Mouse (Mus musculus) MEL (cell line): Measurements from ENCODE around the gene Numbl. TPM values are rescaled to one million over a fixed set of nuclear protein-coding genes. Genes with fewer than 3 reads are reported as not detected.

Experiments
- DNase-seq: peaks from one replicate; pipeline ENCODE4 v3.0.0; 2011; ENCODE audit warnings: low read depth, low spot score
- H3K27ac ChIP-seq: 2 replicates; pipeline ENCODE4 v1.5.1; 2012; ENCODE audit warnings: low read depth, mild to moderate bottlenecking, control low read depth, low read length, moderate library complexity; ENCODE audit not compliant: control insufficient read depth
- H3K27me3 ChIP-seq, 2 experiments: fragments of 150-350 bp in 1 of 2; sonication (generic) in 1 of 2; 2 replicates each; pipeline ENCODE4 v1.6.1; 2012; ENCODE audit warnings: low read length in 2 of 2, mild to moderate bottlenecking in 2 of 2, improper control_type of control experiment in 1 of 2, moderate library complexity in 1 of 2; ENCODE audit not compliant: insufficient read depth in 2 of 2, control insufficient read depth in 1 of 2
- H3K36me3 ChIP-seq, 2 experiments: 2 replicates each; pipeline ENCODE4 v1.6.1; 2012 to 2014; ENCODE audit warnings: low read length in 2 of 2, improper control_type of control experiment in 1 of 2, inconsistent platforms in 1 of 2, mild to moderate bottlenecking in 1 of 2; ENCODE audit not compliant: insufficient read depth in 2 of 2, control insufficient read depth in 1 of 2
- H3K4me1 ChIP-seq, 2 experiments: fragments of 150-350 bp in 1 of 2; sonication (generic) in 1 of 2; 2 replicates each; pipeline ENCODE4 v1.6.1; 2012; ENCODE audit warnings: low read length in 2 of 2, improper control_type of control experiment in 1 of 2, mild to moderate bottlenecking in 1 of 2; ENCODE audit not compliant: insufficient read depth in 2 of 2, control insufficient read depth in 1 of 2
- H3K4me3 ChIP-seq, 2 experiments: fragments of 150-350 bp in 1 of 2; sonication (generic) in 1 of 2; 2 replicates each; pipeline ENCODE4 v1.5.1; 2012; ENCODE audit warnings: low read depth in 2 of 2, low read length in 2 of 2, mild to moderate bottlenecking in 2 of 2, moderate library complexity in 2 of 2, control low read depth in 1 of 2, improper control_type of control experiment in 1 of 2; ENCODE audit not compliant: control insufficient read depth in 1 of 2, insufficient read depth in 1 of 2
- H3K79me2 ChIP-seq: 2 replicates; pipeline ENCODE4 v1.6.1; 2012; ENCODE audit warnings: mild to moderate bottlenecking, low read length, moderate library complexity; ENCODE audit not compliant: control insufficient read depth, poor library complexity, insufficient read depth
- H3K9ac ChIP-seq: 2 replicates; pipeline ENCODE4 v1.6.1; 2012; ENCODE audit warnings: low read depth, mild to moderate bottlenecking, control low read depth, low read length, moderate library complexity; ENCODE audit not compliant: control insufficient read depth, poor library complexity, severe bottlenecking
- H3K9me3 ChIP-seq: fragments of 150-350 bp; sonication (generic); replicated peaks from 2 replicates; pipeline ENCODE4 v1.6.1; 2012; ENCODE audit warnings: mild to moderate bottlenecking, low read length, improper control_type of control experiment, moderate library complexity; ENCODE audit not compliant: insufficient read depth
- BHLHE40 ChIP-seq: IDR thresholded peaks from 2 replicates; pipeline ENCODE4 v1.6.1; 2012; ENCODE audit warnings: low read depth, mild to moderate bottlenecking, inconsistent platforms, low read length, improper control_type of control experiment, borderline replicate concordance
- CHD1 ChIP-seq: IDR thresholded peaks from 2 replicates; pipeline ENCODE4 v1.6.1; 2012; ENCODE audit warnings: low read depth, mild to moderate bottlenecking, inconsistent platforms, low read length, improper control_type of control experiment
- CHD2 ChIP-seq: IDR thresholded peaks from 2 replicates; pipeline ENCODE4 v1.6.1; 2011; ENCODE audit warnings: low read length, improper control_type of control experiment
- CTCF ChIP-seq, 3 experiments: IDR thresholded peaks in 2 of 3; conservative IDR thresholded peaks in 1 of 3; 2 replicates each; pipeline ENCODE4 v1.5.1; 2011 to 2012; ENCODE audit warnings: low read length in 3 of 3, low read depth in 2 of 3, mild to moderate bottlenecking in 2 of 3, improper control_type of control experiment in 1 of 3, inconsistent platforms in 1 of 3, mixed read lengths in 1 of 3, moderate library complexity in 1 of 3; ENCODE audit not compliant: control insufficient read depth in 1 of 3, insufficient read depth in 1 of 3, poor library complexity in 1 of 3, severe bottlenecking in 1 of 3
- EP300 ChIP-seq, 2 experiments: IDR thresholded peaks; 2 replicates each; pipeline ENCODE4 v1.6.1; 2011; ENCODE audit warnings: improper control_type of control experiment in 2 of 2, low read length in 2 of 2, low read depth in 1 of 2, mild to moderate bottlenecking in 1 of 2
- ETS1 ChIP-seq: IDR thresholded peaks from 2 replicates; pipeline ENCODE4 v1.6.1; 2012; ENCODE audit warnings: low read depth, mild to moderate bottlenecking, inconsistent platforms, low read length, improper control_type of control experiment, moderate library complexity
- GATA1 ChIP-seq: IDR thresholded peaks from 2 replicates; pipeline ENCODE4 v1.6.1; 2011; ENCODE audit warnings: low read depth, low read length, improper control_type of control experiment
- JUND ChIP-seq: IDR thresholded peaks from 2 replicates; pipeline ENCODE4 v1.6.1; 2011; ENCODE audit warnings: low read depth, mild to moderate bottlenecking, improper control_type of control experiment, low read length
- KAT2A ChIP-seq: conservative IDR thresholded peaks from 2 replicates; pipeline ENCODE4 v1.6.1; 2012; ENCODE audit warnings: low read depth, low read length, improper control_type of control experiment, inconsistent platforms
- MAFK ChIP-seq: IDR thresholded peaks from 2 replicates; pipeline ENCODE4 v1.6.1; 2011; ENCODE audit warnings: low read depth, mild to moderate bottlenecking, low read length, improper control_type of control experiment, borderline replicate concordance
- MAX ChIP-seq: IDR thresholded peaks from 2 replicates; pipeline ENCODE4 v1.6.1; 2011; ENCODE audit warnings: low read length, improper control_type of control experiment
- MEF2A ChIP-seq: IDR thresholded peaks from 2 replicates; pipeline ENCODE4 v1.6.1; 2014; ENCODE audit warnings: low read depth, mild to moderate bottlenecking, inconsistent platforms, low read length, improper control_type of control experiment; ENCODE audit not compliant: poor library complexity, insufficient replicate concordance, severe bottlenecking; ENCODE audit errors: extremely low read depth
- MYB ChIP-seq: IDR thresholded peaks from 2 replicates; pipeline ENCODE4 v1.6.1; 2011; ENCODE audit warnings: mild to moderate bottlenecking, low read depth, low read length, improper control_type of control experiment
- MYC ChIP-seq: IDR thresholded peaks from 2 replicates; pipeline ENCODE4 v1.6.1; 2011; ENCODE audit warnings: low read depth, mild to moderate bottlenecking, low read length, improper control_type of control experiment, moderate library complexity
- POLR2AphosphoS2 ChIP-seq: IDR thresholded peaks from 2 replicates; pipeline ENCODE4 v1.6.1; 2011; ENCODE audit warnings: low read length, improper control_type of control experiment
- RAD21 ChIP-seq: IDR thresholded peaks from 2 replicates; pipeline ENCODE4 v1.6.1; 2011; ENCODE audit warnings: mild to moderate bottlenecking, low read depth, low read length, improper control_type of control experiment
- RCOR1 ChIP-seq: IDR thresholded peaks from 2 replicates; pipeline ENCODE4 v1.6.1; 2012; ENCODE audit warnings: low read depth, mild to moderate bottlenecking, inconsistent platforms, low read length, improper control_type of control experiment
- SIN3A ChIP-seq: IDR thresholded peaks from 2 replicates; pipeline ENCODE4 v1.6.1; 2012; ENCODE audit warnings: low read length, improper control_type of control experiment, inconsistent platforms
- SMC3 ChIP-seq: IDR thresholded peaks from 2 replicates; pipeline ENCODE4 v1.6.1; 2011; ENCODE audit warnings: low read depth, low read length, improper control_type of control experiment
- TAL1 ChIP-seq: IDR thresholded peaks from 2 replicates; pipeline ENCODE4 v1.6.1; 2012; ENCODE audit warnings: mild to moderate bottlenecking, inconsistent platforms, low read length, moderate library complexity, mixed read lengths
- TBP ChIP-seq: IDR thresholded peaks from 2 replicates; pipeline ENCODE4 v1.8.0; 2011; ENCODE audit warnings: low read depth, low read length, improper control_type of control experiment
- TCF12 ChIP-seq: IDR thresholded peaks from 2 replicates; pipeline ENCODE4 v1.6.1; 2014; ENCODE audit warnings: low read depth, mild to moderate bottlenecking, inconsistent platforms, low read length, improper control_type of control experiment, moderate library complexity
- ZC3H11A ChIP-seq: IDR thresholded peaks from 2 replicates; pipeline ENCODE4 v1.6.1; 2012; ENCODE audit warnings: low read depth, mild to moderate bottlenecking, inconsistent platforms, low read length, improper control_type of control experiment
- ZNF384 ChIP-seq: IDR thresholded peaks from 2 replicates; pipeline ENCODE4 v1.6.1; 2012; ENCODE audit warnings: low read depth, mild to moderate bottlenecking, inconsistent platforms, low read length, improper control_type of control experiment
- polyA plus RNA-seq, 2 experiments: library from polyadenylated mRNA; stranded (reverse) in 1 of 2; unstranded in 1 of 2; fragments of >175 nt in 1 of 2; fragments of >200 nt in 1 of 2; gene quantifications; 2 replicates each; pipeline versions ENCODE4 v1.2.1 to v1.2.4; 2012; ENCODE audit warnings: low replicate concordance in 2 of 2, low read depth in 1 of 2; ENCODE audit not compliant: insufficient read length in 2 of 2, insufficient read depth in 1 of 2, missing spikeins in 1 of 2
- total RNA-seq: library from RNA; depleted of rRNA; stranded (reverse); fragments of 300-350 nt; gene quantifications from 2 replicates; pipeline ENCODE4 v1.2.3, GENCODE M21; 2012

The Numbl gene
- total and polyA plus RNA-seq, 3 experiments, result 2.2 to 10.6 TPM; not detected in 1

- TF ChIP-seq RCOR1 (no peak), RAD21 (no peak), CHD1 (no peak), MYB (no peak), SIN3A (peak; percentile 98), EP300 (IDR thresholded peaks at IDR 0.05; ENCODE audit: low read depth in 1 of 2, low read length in 2 of 2) (no peak), ZC3H11A (no peak), CHD2 (no peak), JUND (no peak), MYC (0 out of 2 replicates have a peak, but pooled peaks have one; percentile 4), BHLHE40 (no peak), POLR2AphosphoS2 (peak; percentile 90), MAFK (no peak), ETS1 (peak; percentile 81), TAL1 (no peak)
- TF ChIP-seq, all 39 proteins: peak for 15
These were observed 29.9 kb upstream of the Numbl start, which contains the start of gene Itpkc (continued) for GRCm38 (mm10) chr7:27228281-27228821.

- TF ChIP-seq TCF12, result no peak
- TF ChIP-seq KAT2A, result 0 out of 2 replicates have a peak, but pooled peaks have one; percentile 7
- no peak; the same call in 1 of the 2 replicates for TF ChIP-seq SIN3A
- TF ChIP-seq TBP, result peak; percentile 93
- 0 out of 2 replicates have a peak, but pooled peaks have one; percentile 7 for TF ChIP-seq MAX
- peak overlapping the region; percentile 75 to 96 for H3K4me3 ChIP-seq
- H3K79me2 ChIP-seq, result peaks cover 8% of the 10 kb centered on the region
- peaks cover 0 to 8% of the 10 kb centered on the region in 2 experiments; a peak in 2 of 4 replicates for H3K36me3 ChIP-seq
- no peaks in the 10 kb centered on the region for H3K27me3 ChIP-seq
- H3K4me1 ChIP-seq, result peaks cover 6 to 22% of the 10 kb centered on the region in 2 experiments; a peak in 3 of 4 replicates
- H3K9me3 ChIP-seq, result no peaks in the 10 kb centered on the region
- H3K27ac ChIP-seq, result peak overlapping the region; percentile 60
- no peak for DNase-seq
- peak overlapping the region; percentile 76 for H3K9ac ChIP-seq
These were observed 29.4 kb upstream of the Numbl start for GRCm38 (mm10) chr7:27228865-27229264.

- Histone ChIP-seq H3K4me1 (peaks cover 6 to 20% of the 10 kb centered on the region in 2 experiments; a peak in 3 of 4 replicates), H3K9me3 (no peaks in the 10 kb centered on the region), H3K4me3 (no peak overlapping the region), H3K27me3 (no peaks in the 10 kb centered on the region), H3K79me2 (peaks cover 7% of the 10 kb centered on the region), H3K27ac (no peak overlapping the region), H3K9ac (no peak overlapping the region), H3K36me3 (peaks cover 0 to 8% of the 10 kb centered on the region in 2 experiments; a peak in 2 of 4 replicates)
- TF ChIP-seq ZC3H11A (no peak), GATA1 (no peak), MEF2A (no peak), KAT2A (no peak), MYB (no peak), ZNF384 (no peak), CTCF (IDR thresholded peaks at IDR 0.05 in 2 of 3, conservative IDR thresholded peaks at IDR 0.05 in 1 of 3; ENCODE audit: control insufficient read depth in 1 of 3, insufficient read depth in 1 of 3, low read depth in 2 of 3, low read length in 3 of 3, poor library complexity in 1 of 3, severe bottlenecking in 1 of 3) (peak; percentile 43 to 62 (median 44); a peak in 5 of 6 replicates), SMC3 (0 out of 2 replicates have a peak, but pooled peaks have one; percentile 13)
- TF ChIP-seq, all 39 proteins: peak for 2
- peak; percentile 27 for DNase-seq
These were observed 27.5 kb upstream of the Numbl start for GRCm38 (mm10) chr7:27230781-27231180.
